Mouse (Mus musculus) neutrophil, adult 65 days (primary cell): Measurements from ENCODE around the gene 4930451I11Rik. TPM values are rescaled to one million over a fixed set of nuclear protein-coding genes. Genes with fewer than 3 reads are reported as not detected.

Experiments used
- total RNA-seq: library from RNA; stranded (reverse); gene quantifications from 2 replicates; pipeline ENCODE4 v1.2.4, GENCODE M21; 2023

4930451I11Rik gene
- total RNA-seq: not detected in 2 replicates

GRCm38 (mm10) chr7:126831539-126831938 is at the start of gene 4930451I11Rik:
Gene 4930451I11Rik (minus strand): TSS chr7:126831639.

GRCm38 (mm10) chr7:126862147-126862784 is 30.8 kb upstream of the 4930451I11Rik start, which contains the start of gene Ino80e:
Gene Ino80e (minus strand): TSS chr7:126862377.

GRCm38 (mm10) chr7:126861429-126862130 is 30.1 kb upstream of the 4930451I11Rik start, which contains the start of gene Hirip3:
Gene Hirip3 (plus strand): TSS chr7:126861972.

GRCm38 (mm10) chr7:126847116-126847420 is 15.6 kb upstream of the 4930451I11Rik start, which contains the start of gene Doc2a:
Gene Doc2a (plus strand): TSS chr7:126847416.

GRCm38 (mm10) chr7:126797411-126798126 is 33.9 kb downstream of the 4930451I11Rik start, which contains the start of gene Fam57b:
Gene Fam57b (plus strand): TSS chr7:126797668.

GRCm38 (mm10) chr7:126791851-126792720 is 39.4 kb downstream of the 4930451I11Rik start, which contains the start of gene Ppp4c:
Gene Ppp4c (minus strand): TSS chr7:126792496.

GRCm38 (mm10) chr7:126780971-126781635 is 50.3 kb downstream of the 4930451I11Rik start, which contains the start of gene Tbx6:
Gene Tbx6 (plus strand): TSS chr7:126781483.

Other genes with a start within 250 kb of the 4930451I11Rik start
- 179 and 277 TPM in 2 replicates for gene Apobr, start 246.7 kb downstream of the 4930451I11Rik start, total RNA-seq
- 387 and 438 TPM in 2 replicates for gene Cln3, start 245.8 kb downstream of the 4930451I11Rik start, total RNA-seq
- gene Il27, start 236.7 kb downstream of the 4930451I11Rik start, total RNA-seq: 1.7 and 4.0 TPM in 2 replicates
- 7.5 and 8.5 TPM in 2 replicates for gene Nupr1, start 200.8 kb downstream of the 4930451I11Rik start, total RNA-seq
- 11.2 and 16.0 TPM in 2 replicates for gene Sgf29, start 182.3 kb downstream of the 4930451I11Rik start, total RNA-seq
- gene Sult1a1, start 155.2 kb downstream of the 4930451I11Rik start, total RNA-seq: 1.1 TPM in 1 of 2 replicates, not detected in the other
- gene Bola2, start 136.2 kb downstream of the 4930451I11Rik start, total RNA-seq: 41.8 and 49.9 TPM in 2 replicates
- gene Slx1b, start 135.9 kb downstream of the 4930451I11Rik start, total RNA-seq: 5.1 and 6.8 TPM in 2 replicates
- 1,908 and 2,111 TPM in 2 replicates for gene Coro1a, start 123.9 kb downstream of the 4930451I11Rik start, total RNA-seq
- 255 and 261 TPM in 2 replicates for gene Mapk3, start 72.0 kb downstream of the 4930451I11Rik start, total RNA-seq
- 17.6 and 21.9 TPM in 2 replicates for gene Gdpd3, start 65.3 kb downstream of the 4930451I11Rik start, total RNA-seq
- 278 and 300 TPM in 2 replicates for gene Ypel3, start 54.7 kb downstream of the 4930451I11Rik start, total RNA-seq
- gene Tbx6, start 50.2 kb downstream of the 4930451I11Rik start, total RNA-seq: 4.3 and 4.4 TPM in 2 replicates
- gene Ppp4c, start 39.1 kb downstream of the 4930451I11Rik start, total RNA-seq: 231 and 266 TPM in 2 replicates
- not detected in 2 replicates for gene Fam57b, start 34.0 kb downstream of the 4930451I11Rik start, total RNA-seq
- gene Doc2a, start 15.8 kb upstream of the 4930451I11Rik start, total RNA-seq: not detected in 2 replicates
- 37.5 and 38.0 TPM in 2 replicates for gene Hirip3, start 30.3 kb upstream of the 4930451I11Rik start, total RNA-seq
- 41.4 and 42.2 TPM in 2 replicates for gene Ino80e, start 30.7 kb upstream of the 4930451I11Rik start, total RNA-seq
- gene Taok2, start 53.1 kb upstream of the 4930451I11Rik start, total RNA-seq: 50.7 and 59.9 TPM in 2 replicates
- gene Tmem219, start 91.3 kb upstream of the 4930451I11Rik start, total RNA-seq: 38.9 and 40.1 TPM in 2 replicates
- gene Kctd13, start 97.2 kb upstream of the 4930451I11Rik start, total RNA-seq: 17.4 and 23.2 TPM in 2 replicates
- not detected in 2 replicates for gene Asphd1, start 117.9 kb upstream of the 4930451I11Rik start, total RNA-seq
- 1.9 and 3.1 TPM in 2 replicates for gene Sez6l2, start 118.9 kb upstream of the 4930451I11Rik start, total RNA-seq
- gene Cdipt, start 144.3 kb upstream of the 4930451I11Rik start, total RNA-seq: 56.2 and 56.5 TPM in 2 replicates
- gene Cdiptos, start 144.5 kb upstream of the 4930451I11Rik start, total RNA-seq: 0.95 and 1.3 TPM in 2 replicates
- gene Mvp, start 183.0 kb upstream of the 4930451I11Rik start, total RNA-seq: 49.1 and 58.0 TPM in 2 replicates
- gene Pagr1b, start 184.8 kb upstream of the 4930451I11Rik start, total RNA-seq: not detected in 2 replicates
- gene Pagr1a, start 185.7 kb upstream of the 4930451I11Rik start, total RNA-seq: 1.5 and 35.7 TPM in 2 replicates
- 26.0 TPM in 1 of 2 replicates, not detected in the other for gene Gm42742, start 189.5 kb upstream of the 4930451I11Rik start, total RNA-seq
- 0.79 TPM in 1 of 2 replicates, not detected in the other for gene Prrt2, start 189.6 kb upstream of the 4930451I11Rik start, total RNA-seq
- gene Maz, start 195.4 kb upstream of the 4930451I11Rik start, total RNA-seq: 128 and 143 TPM in 2 replicates
- gene Kif22, start 210.8 kb upstream of the 4930451I11Rik start, total RNA-seq: 41.1 and 48.3 TPM in 2 replicates